Mouse (Mus musculus) hindbrain, embryonic 12.5 days (tissue): ENCODE results near the gene Crat. TPM values are rescaled to one million over a fixed set of nuclear protein-coding genes. Genes with fewer than 3 reads are reported as not detected.

Source experiments
- ATAC-seq: fragments of 200-750 bp; cut with Nextera tagmentation; 2 replicates; pipeline ENCODE4 v1.8.0; 2017; ENCODE audit warnings: moderate TSS enrichment; ENCODE audit not compliant: low FRiP score
- H3K27ac ChIP-seq: fragments of 300-500 bp; sonication (generic); 2 replicates; pipeline ENCODE4 v1.5.1; 2016; ENCODE audit warnings: mild to moderate bottlenecking
- H3K27me3 ChIP-seq: fragments of 300-500 bp; sonication (generic); 2 replicates; pipeline ENCODE4 v1.6.1; 2016; ENCODE audit warnings: mild to moderate bottlenecking
- H3K36me3 ChIP-seq: fragments of 300-500 bp; sonication (generic); 2 replicates; pipeline ENCODE4 v1.6.1; 2016; ENCODE audit warnings: mild to moderate bottlenecking
- H3K4me1 ChIP-seq: fragments of 300-500 bp; sonication (generic); 2 replicates; pipeline ENCODE4 v1.6.1; 2016
- H3K4me2 ChIP-seq: fragments of 300-500 bp; sonication (generic); replicated peaks from 2 replicates; pipeline ENCODE4 v1.6.1; 2016; ENCODE audit warnings: mild to moderate bottlenecking
- H3K4me3 ChIP-seq: fragments of 300-500 bp; sonication (generic); 2 replicates; pipeline ENCODE4 v1.5.1; 2016; ENCODE audit warnings: mild to moderate bottlenecking
- H3K9ac ChIP-seq: fragments of 300-500 bp; sonication (generic); 2 replicates; pipeline ENCODE4 v1.6.1; 2016; ENCODE audit warnings: mild to moderate bottlenecking, moderate library complexity
- H3K9me3 ChIP-seq: fragments of 300-500 bp; sonication (generic); replicated peaks from 2 replicates; pipeline ENCODE4 v1.6.1; 2016; ENCODE audit warnings: mild to moderate bottlenecking
- WGBS: fragments of 180-500 bp; shearing (Covaris S2); methylation state at CpG from one replicate; pipeline ENCODE4 v1.1.7; 2016; 5-methylcytosine and 5-hydroxymethylcytosine counted together
- polyA plus RNA-seq: library from polyadenylated mRNA; unstranded; fragments of >200 nt; fragmentation: Nextera tagmentation; extraction: Ambion mirVana; gene quantifications from 2 replicates; pipeline ENCODE4 v1.2.1, GENCODE M21; 2016

The Crat gene
- polyA plus RNA-seq, 1 experiment from 2014 or later = 23.9 TPM

- peaks cover 46% of the 10 kb centered on the region for H3K36me3 ChIP-seq
- H3K9ac ChIP-seq = no peak overlapping the region
- H3K9me3 ChIP-seq = no peaks in the 10 kb centered on the region
- 72% methylated on average over 10 of the region's 10 CpGs for WGBS
- no peak overlapping the region for H3K27ac ChIP-seq
- no peak overlapping the region for H3K4me3 ChIP-seq
- no peak for ATAC-seq
- H3K27me3 ChIP-seq = no peaks in the 10 kb centered on the region
- H3K4me2 ChIP-seq = no peak overlapping the region
- H3K4me1 ChIP-seq = peaks cover 43% of the 10 kb centered on the region
Measured at GRCm38 (mm10) chr2:30397986-30398512, 17.6 kb downstream of the Crat start.

GRCm38 (mm10) chr2:30396246-30396645, 19.4 kb downstream of the Crat start:
- H3K4me2 ChIP-seq = no peak overlapping the region
- no peak overlapping the region for H3K4me3 ChIP-seq
- peaks cover 48% of the 10 kb centered on the region for H3K4me1 ChIP-seq
- H3K9me3 ChIP-seq = no peaks in the 10 kb centered on the region
- ATAC-seq = no peak
- WGBS = 88% methylated on average over 7 of the region's 7 CpGs
- H3K27ac ChIP-seq = no peak overlapping the region
- H3K9ac ChIP-seq = no peak overlapping the region
- H3K27me3 ChIP-seq = no peaks in the 10 kb centered on the region
- peaks cover 36% of the 10 kb centered on the region for H3K36me3 ChIP-seq

- peaks cover 32% of the 10 kb centered on the region for H3K36me3 ChIP-seq
- H3K27me3 ChIP-seq = no peaks in the 10 kb centered on the region
- 91% methylated on average over 7 of the region's 7 CpGs for WGBS
Measured at GRCm38 (mm10) chr2:30395757-30396156, 19.9 kb downstream of the Crat start.

GRCm38 (mm10) chr2:30393370-30393656, 22.3 kb downstream of the Crat start:
- peak overlapping the region; percentile 90 for H3K27ac ChIP-seq
- H3K27me3 ChIP-seq = no peaks in the 10 kb centered on the region
- WGBS = 71% methylated on average over 1 of the region's 1 CpGs
- no peaks in the 10 kb centered on the region for H3K9me3 ChIP-seq
- peak overlapping the region; percentile 99 for H3K4me2 ChIP-seq
- H3K36me3 ChIP-seq = peaks cover 26% of the 10 kb centered on the region
- peaks cover 22% of the 10 kb centered on the region for H3K4me1 ChIP-seq
- H3K9ac ChIP-seq = peak overlapping the region; percentile 88
- no peak for ATAC-seq
- peak overlapping the region; percentile 64 for H3K4me3 ChIP-seq

More at GRCm38 (mm10) chr2:30395757-30396156, 19.9 kb downstream of the Crat start:
- H3K27ac ChIP-seq = no peak overlapping the region
- H3K4me1 ChIP-seq = peaks cover 45% of the 10 kb centered on the region
- H3K4me2 ChIP-seq = no peak overlapping the region
- H3K9ac ChIP-seq = no peak overlapping the region
- no peak for ATAC-seq
- no peak overlapping the region for H3K4me3 ChIP-seq
- no peaks in the 10 kb centered on the region for H3K9me3 ChIP-seq

- H3K36me3 ChIP-seq = peaks cover 22% of the 10 kb centered on the region
- WGBS = under 1% methylated on average over 53 of the region's 54 CpGs
- peak overlapping the region; percentile 90 for H3K27ac ChIP-seq
- peak overlapping the region; percentile 64 for H3K4me3 ChIP-seq
- peak; percentile 83 for ATAC-seq
- no peaks in the 10 kb centered on the region for H3K27me3 ChIP-seq
- no peaks in the 10 kb centered on the region for H3K9me3 ChIP-seq
- H3K4me2 ChIP-seq = peak overlapping the region; percentile 99
- peak overlapping the region; percentile 88 for H3K9ac ChIP-seq
- peaks cover 17% of the 10 kb centered on the region for H3K4me1 ChIP-seq
Measured at GRCm38 (mm10) chr2:30392577-30393369, 22.8 kb downstream of the Crat start.

GRCm38 (mm10) chr2:30392114-30392576, 23.5 kb downstream of the Crat start, which contains the start of gene Dolpp1:
Gene Dolpp1 (plus strand): TSS chr2:30392254.
- Histone ChIP-seq H3K4me3 (peak within 1 kb of the TSS; percentile 64), H3K27me3 (no peaks in the 10 kb centered on the region), H3K27ac (peak within 1 kb of the TSS; percentile 90), H3K4me1 (peaks cover 17% of the 10 kb centered on the region), H3K9me3 (no peaks in the 10 kb centered on the region), H3K9ac (peak within 1 kb of the TSS; percentile 88), H3K4me2 (peak within 1 kb of the TSS; percentile 99), H3K36me3 (peaks cover 16% of the 10 kb centered on the region)
- peak; percentile 99 for ATAC-seq
- under 1% methylated on average over 40 of the region's 40 CpGs for WGBS

GRCm38 (mm10) chr2:30389000-30389399, 26.6 kb downstream of the Crat start:
- no peak overlapping the region for H3K27ac ChIP-seq
- ATAC-seq = no peak
- peaks cover 15% of the 10 kb centered on the region for H3K4me1 ChIP-seq
- no peaks in the 10 kb centered on the region for H3K27me3 ChIP-seq
- H3K4me3 ChIP-seq = no peak overlapping the region
- peaks cover 17% of the 10 kb centered on the region for H3K36me3 ChIP-seq
- H3K9ac ChIP-seq = no peak overlapping the region
- H3K9me3 ChIP-seq = no peaks in the 10 kb centered on the region
- WGBS = 92% methylated on average over 2 of the region's 2 CpGs
- H3K4me2 ChIP-seq = no peak overlapping the region

GRCm38 (mm10) chr2:30386913-30387312, 28.7 kb downstream of the Crat start:
- H3K9me3 ChIP-seq = no peaks in the 10 kb centered on the region
- H3K4me2 ChIP-seq = no peak overlapping the region
- H3K9ac ChIP-seq = no peak overlapping the region
- peaks cover 5% of the 10 kb centered on the region; the same call in 1 of the 2 replicates for H3K4me1 ChIP-seq
- ATAC-seq = no peak
- no peak overlapping the region for H3K4me3 ChIP-seq
- H3K27me3 ChIP-seq = no peaks in the 10 kb centered on the region
- H3K36me3 ChIP-seq = peaks cover 37% of the 10 kb centered on the region
- 86% methylated on average over 9 of the region's 9 CpGs for WGBS
- no peak overlapping the region for H3K27ac ChIP-seq

- H3K27ac ChIP-seq = no peak overlapping the region
- H3K27me3 ChIP-seq = no peaks in the 10 kb centered on the region
- peaks cover 51% of the 10 kb centered on the region for H3K36me3 ChIP-seq
- H3K9me3 ChIP-seq = no peaks in the 10 kb centered on the region
- WGBS = 86% methylated on average over 4 of the region's 4 CpGs
- no peaks in the 10 kb centered on the region for H3K4me1 ChIP-seq
- H3K4me3 ChIP-seq = no peak overlapping the region
- no peak overlapping the region for H3K4me2 ChIP-seq
- no peak for ATAC-seq
- no peak overlapping the region for H3K9ac ChIP-seq
Measured at GRCm38 (mm10) chr2:30385591-30385990, 30.0 kb downstream of the Crat start.

GRCm38 (mm10) chr2:30384814-30385213, 30.8 kb downstream of the Crat start:
- ATAC-seq = no peak
- Histone ChIP-seq H3K27me3 (no peaks in the 10 kb centered on the region), H3K9ac (no peak overlapping the region), H3K4me2 (no peak overlapping the region), H3K4me1 (no peaks in the 10 kb centered on the region), H3K9me3 (no peaks in the 10 kb centered on the region), H3K4me3 (no peak overlapping the region), H3K36me3 (peaks cover 58% of the 10 kb centered on the region), H3K27ac (no peak overlapping the region)
- 86% methylated on average over 5 of the region's 5 CpGs for WGBS

- WGBS = 92% methylated on average over 4 of the region's 4 CpGs
- no peak overlapping the region for H3K27ac ChIP-seq
- H3K9ac ChIP-seq = no peak overlapping the region
- H3K4me2 ChIP-seq = no peak overlapping the region
- no peaks in the 10 kb centered on the region for H3K9me3 ChIP-seq
- peaks cover 93% of the 10 kb centered on the region for H3K36me3 ChIP-seq
- no peak for ATAC-seq
- H3K4me1 ChIP-seq = no peaks in the 10 kb centered on the region
- no peaks in the 10 kb centered on the region for H3K27me3 ChIP-seq
- no peak overlapping the region for H3K4me3 ChIP-seq
Measured at GRCm38 (mm10) chr2:30381377-30381725, 34.3 kb downstream of the Crat start.

GRCm38 (mm10) chr2:30380564-30381376, 34.8 kb downstream of the Crat start:
- WGBS = 91% methylated on average over 10 of the region's 10 CpGs
- no peak for ATAC-seq
- H3K9me3 ChIP-seq = no peaks in the 10 kb centered on the region

More at GRCm38 (mm10) chr2:30380564-30381376, 34.8 kb downstream of the Crat start:
- H3K36me3 ChIP-seq = peaks cover 99% of the 10 kb centered on the region
- no peak overlapping the region for H3K4me2 ChIP-seq
- H3K4me1 ChIP-seq = no peaks in the 10 kb centered on the region
- H3K27me3 ChIP-seq = no peaks in the 10 kb centered on the region
- no peak overlapping the region for H3K27ac ChIP-seq
- no peak overlapping the region for H3K4me3 ChIP-seq
- H3K9ac ChIP-seq = no peak overlapping the region
